Mouse (Mus musculus): ENCODE measurements around the gene Ap1m2. TPM values are rescaled to one million over a fixed set of nuclear protein-coding genes. Genes with fewer than 3 reads are reported as not detected.

Ap1m2 gene
- total and polyA plus RNA-seq, 3 experiments = 0.73 to 1.0 TPM; not detected in 1

DNA sequence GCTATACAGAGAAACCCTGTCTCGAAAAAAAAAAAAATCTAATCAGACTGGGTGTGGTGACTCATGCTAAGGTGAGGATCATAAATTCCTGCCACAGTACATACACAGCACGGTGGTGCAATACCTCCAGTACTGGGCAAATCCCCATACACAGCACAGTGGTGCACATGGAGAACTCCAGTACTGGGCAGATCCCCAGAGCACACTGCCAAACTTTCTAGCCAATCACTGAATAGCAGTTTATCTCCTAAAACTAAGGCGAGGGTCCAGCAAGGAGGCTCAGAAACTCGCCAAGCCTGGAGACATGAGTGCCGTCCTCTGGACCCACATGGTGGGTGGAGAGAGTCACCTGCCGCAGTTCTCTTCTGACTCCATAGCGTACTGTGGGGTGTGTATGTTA is 39.0 kb upstream of the Ap1m2 start:
- peak overlapping the region; percentile 13 to 51; a peak in 3 of 4 replicates for H3K4me3 ChIP-seq (ENCODE audit: control insufficient read depth in 1 of 2, insufficient read depth in 1 of 2, low read depth in 2 of 2, low read length in 2 of 2)
- no peaks in the 10 kb centered on the region for H3K27me3 ChIP-seq (ENCODE audit: control insufficient read depth in 1 of 2, insufficient read depth in 2 of 2, low read length in 2 of 2)
- peaks cover 15% of the 10 kb centered on the region for H3K79me2 ChIP-seq (ENCODE audit: control insufficient read depth, insufficient read depth, low read length, poor library complexity)
- H3K9ac ChIP-seq (ENCODE audit: control insufficient read depth, low read depth, low read length, poor library complexity, severe bottlenecking) = peak overlapping the region; percentile 5
- peak overlapping the region; percentile 20 for H3K27ac ChIP-seq (ENCODE audit: control insufficient read depth, low read depth, low read length)
- TF ChIP-seq NRF1 (IDR thresholded peaks at IDR 0.05; ENCODE audit: insufficient read depth, low read depth, low read length, poor library complexity, severe bottlenecking) (no peak), USF1 (IDR thresholded peaks at IDR 0.05; ENCODE audit: low read depth, low read length) (0 out of 2 replicates have a peak, but pooled peaks have one; percentile 30), CHD1 (IDR thresholded peaks at IDR 0.05; ENCODE audit: low read depth, low read length) (no peak), TAL1 (IDR thresholded peaks at IDR 0.05; ENCODE audit: low read length) (0 out of 2 replicates have a peak, but pooled peaks have one; percentile 2), POLR2AphosphoS2 (IDR thresholded peaks at IDR 0.05; ENCODE audit: low read length) (0 out of 2 replicates have a peak, but pooled peaks have one; percentile 32), TBP (IDR thresholded peaks at IDR 0.05; ENCODE audit: low read depth, low read length) (peak; percentile 78), MAX (IDR thresholded peaks at IDR 0.05; ENCODE audit: low read length) (peak; percentile 83), NELFE (IDR thresholded peaks at IDR 0.05; ENCODE audit: low read depth, low read length) (peak; percentile 49), ZNF384 (IDR thresholded peaks at IDR 0.05; ENCODE audit: low read depth, low read length) (peak; percentile 85), MXI1 (IDR thresholded peaks at IDR 0.05; ENCODE audit: low read depth, low read length) (peak; percentile 60; the same call in 1 of the 2 replicates), UBTF (IDR thresholded peaks at IDR 0.05; ENCODE audit: borderline replicate concordance, insufficient read depth, low read depth, low read length) (no peak), MYC (IDR thresholded peaks at IDR 0.05; ENCODE audit: low read depth, low read length) (peak; percentile 91), TCF12 (IDR thresholded peaks at IDR 0.05; ENCODE audit: low read depth, low read length) (no peak), GATA1 (IDR thresholded peaks at IDR 0.05; ENCODE audit: low read depth, low read length) (peak; percentile 27; the same call in 1 of the 2 replicates), POLR2A (IDR thresholded peaks at IDR 0.05; ENCODE audit: control insufficient read depth in 1 of 2, insufficient read depth in 1 of 2, low read depth in 1 of 2, low read length in 2 of 2, poor library complexity in 1 of 2) (peak in 1 of 2 experiments; percentile 64; a peak in 1 of 4 replicates)
- H3K36me3 ChIP-seq (ENCODE audit: control insufficient read depth in 1 of 2, insufficient read depth in 2 of 2, low read length in 2 of 2) = peaks cover 0 to 21% of the 10 kb centered on the region in 2 experiments; a peak in 3 of 4 replicates
- peaks cover 11 to 26% of the 10 kb centered on the region in 2 experiments for H3K4me1 ChIP-seq (ENCODE audit: control insufficient read depth in 1 of 2, insufficient read depth in 2 of 2, low read length in 2 of 2)
- no peaks in the 10 kb centered on the region for H3K9me3 ChIP-seq (replicated peaks; ENCODE audit: insufficient read depth, low read length)
- peak; percentile 86 for DNase-seq (ENCODE audit: low read depth, low spot score)

DNA sequence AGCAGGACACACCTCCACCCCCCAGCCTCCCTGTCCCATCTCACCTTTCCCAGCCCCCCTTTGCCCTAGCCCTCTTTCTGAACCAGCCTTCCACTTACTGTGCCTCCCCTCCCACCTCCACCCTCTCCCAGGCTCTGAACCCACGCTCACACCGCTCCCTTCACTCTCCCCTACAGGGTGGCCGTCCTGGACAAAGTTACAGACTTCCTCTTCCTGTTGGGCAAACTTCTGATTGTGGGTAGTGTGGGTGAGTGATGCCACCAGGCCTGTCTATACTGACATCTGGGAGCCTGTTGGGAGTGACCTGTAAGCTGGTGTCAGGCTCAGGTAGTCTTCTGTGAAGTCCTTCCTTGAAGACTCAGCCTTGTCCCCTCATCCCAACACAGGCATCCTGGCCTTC is 36.0 kb upstream of the Ap1m2 start:
- H3K36me3 ChIP-seq (ENCODE audit: control insufficient read depth in 1 of 2, insufficient read depth in 2 of 2, low read length in 2 of 2) = peaks cover 0 to 16% of the 10 kb centered on the region in 2 experiments
- no peak overlapping the region for H3K27ac ChIP-seq (ENCODE audit: control insufficient read depth, low read depth, low read length)
- H3K27me3 ChIP-seq (ENCODE audit: control insufficient read depth in 1 of 2, insufficient read depth in 2 of 2, low read length in 2 of 2) = no peaks in the 10 kb centered on the region

More for the DNA sequence above, 36.0 kb upstream of the Ap1m2 start:
- H3K9me3 ChIP-seq (replicated peaks; ENCODE audit: insufficient read depth, low read length) = no peaks in the 10 kb centered on the region
- TF ChIP-seq MAFK (IDR thresholded peaks at IDR 0.05; ENCODE audit: borderline replicate concordance, low read depth, low read length) = no peak
- TF ChIP-seq CHD2 (IDR thresholded peaks at IDR 0.05; ENCODE audit: low read length) = no peak
- TF ChIP-seq ELF1 (IDR thresholded peaks at IDR 0.05; ENCODE audit: low read depth, low read length) = no peak
- no peak for TF ChIP-seq GABPA (IDR thresholded peaks at IDR 0.05; ENCODE audit: low read depth, low read length)
- TF ChIP-seq NELFE (IDR thresholded peaks at IDR 0.05; ENCODE audit: low read depth, low read length) = no peak
- no peak for TF ChIP-seq TBP (IDR thresholded peaks at IDR 0.05; ENCODE audit: low read depth, low read length)
- TF ChIP-seq JUND (IDR thresholded peaks at IDR 0.05; ENCODE audit: low read depth, low read length) = no peak
- no peak for TF ChIP-seq SMC3 (IDR thresholded peaks at IDR 0.05; ENCODE audit: low read depth, low read length)
- TF ChIP-seq SIN3A (IDR thresholded peaks at IDR 0.05; ENCODE audit: low read length) = no peak
- TF ChIP-seq CHD1 (IDR thresholded peaks at IDR 0.05; ENCODE audit: low read depth, low read length) = no peak
- TF ChIP-seq USF2 (IDR thresholded peaks at IDR 0.05; ENCODE audit: borderline replicate concordance in 1 of 2, insufficient read depth in 1 of 2, low read depth in 1 of 2, low read length in 2 of 2) = no peak
- no peak for TF ChIP-seq POLR2AphosphoS5 (IDR thresholded peaks at IDR 0.05; ENCODE audit: borderline replicate concordance, low read depth, low read length)
- TF ChIP-seq EP300 (IDR thresholded peaks at IDR 0.05; ENCODE audit: low read depth in 1 of 2, low read length in 2 of 2) = no peak
- TF ChIP-seq RAD21 (IDR thresholded peaks at IDR 0.05; ENCODE audit: low read depth, low read length) = no peak
- no peak for TF ChIP-seq ZMIZ1 (IDR thresholded peaks at IDR 0.05; ENCODE audit: low read depth, low read length)
- no peak for TF ChIP-seq POLR2AphosphoS2 (IDR thresholded peaks at IDR 0.05; ENCODE audit: low read length)
- peaks cover 15% of the 10 kb centered on the region for H3K79me2 ChIP-seq (ENCODE audit: control insufficient read depth, insufficient read depth, low read length, poor library complexity)
- no peak overlapping the region for H3K4me3 ChIP-seq (ENCODE audit: control insufficient read depth in 1 of 2, insufficient read depth in 1 of 2, low read depth in 2 of 2, low read length in 2 of 2)
- H3K4me1 ChIP-seq (ENCODE audit: control insufficient read depth in 1 of 2, insufficient read depth in 2 of 2, low read length in 2 of 2) = peaks cover 8 to 19% of the 10 kb centered on the region in 2 experiments
- no peak for DNase-seq (ENCODE audit: low read depth, low spot score)
- no peak overlapping the region for H3K9ac ChIP-seq (ENCODE audit: control insufficient read depth, low read depth, low read length, poor library complexity, severe bottlenecking)
